Mouse (Mus musculus) bone marrow macrophage, adult 2 months (primary cell): ENCODE measurements around the gene Nek10.

Source experiments
- CTCF ChIP-seq: IDR thresholded peaks from 2 replicates; pipeline ENCODE4 v1.5.1; 2012; ENCODE audit warnings: low read depth, mild to moderate bottlenecking, low read length, moderate library complexity
- POLR2A ChIP-seq: IDR thresholded peaks from 2 replicates; pipeline ENCODE4 v1.6.1; 2012; ENCODE audit warnings: mild to moderate bottlenecking, low read depth, low read length, borderline replicate concordance

DNA sequence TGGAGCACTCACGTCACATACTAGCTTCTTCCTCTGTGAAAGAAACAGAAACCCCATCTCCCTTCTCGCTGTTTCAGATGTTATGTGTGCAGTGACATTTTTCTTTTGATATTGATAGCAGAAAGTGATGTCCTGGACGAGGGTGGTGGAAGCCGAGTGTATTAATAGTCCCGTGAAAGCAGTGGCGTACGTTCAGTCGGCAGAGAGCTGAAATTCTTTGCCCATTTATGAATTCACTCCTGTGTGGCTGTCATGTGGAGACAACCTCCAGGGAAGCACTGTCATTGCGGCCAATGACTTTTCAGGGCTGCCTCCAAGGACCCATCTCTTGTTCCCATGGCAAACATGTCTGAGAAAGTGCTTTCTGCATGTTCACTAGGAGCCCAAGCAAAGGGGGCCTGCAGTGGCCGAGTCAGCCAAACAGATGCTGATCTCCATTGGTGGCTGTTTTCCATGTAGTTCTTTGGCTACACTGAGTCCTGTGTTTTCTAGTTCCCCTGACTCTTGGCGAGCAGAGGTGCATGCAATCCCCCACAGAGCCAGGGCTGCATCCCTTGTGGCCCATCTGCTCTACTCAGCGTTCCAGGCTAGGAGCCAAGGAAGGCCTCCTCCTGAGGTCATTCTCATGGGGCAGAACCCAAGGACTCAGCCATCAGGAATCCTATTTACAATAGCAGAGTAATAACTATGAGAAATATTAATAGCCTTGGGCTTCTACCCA lies 29.5 kb downstream of the Nek10 start:
- TF ChIP-seq CTCF = no peak
- TF ChIP-seq POLR2A = no peak
